Mouse (Mus musculus): ENCODE data around the gene Rcbtb2.

Gene Rcbtb2

DNA sequence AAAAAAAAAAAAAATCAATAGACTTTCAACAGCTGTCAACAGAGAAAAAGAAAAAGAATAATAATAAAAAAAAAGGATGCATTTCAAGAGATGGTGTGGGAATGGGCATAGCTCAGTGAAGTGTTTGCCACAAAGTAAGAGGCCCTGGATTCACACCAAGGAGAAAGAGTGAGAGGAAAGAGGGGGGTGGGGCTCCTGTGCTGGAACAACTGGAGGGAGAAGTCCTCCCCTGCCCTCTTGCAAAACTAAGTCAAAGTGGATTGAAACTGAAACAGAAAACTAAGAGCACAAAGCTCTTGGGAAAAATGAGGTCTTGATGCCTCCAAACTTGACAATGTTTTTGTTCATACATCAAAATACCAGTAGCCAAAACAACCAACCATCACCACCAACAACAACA, 86.4 kb downstream of the Rcbtb2 start:
- peak; percentile 98 for DNase-seq (ENCODE audit: low spot score)

GRCm38 (mm10) chr14:73210196-73210595, 87.4 kb downstream of the Rcbtb2 start:
- no peak for DNase-seq (ENCODE audit: low spot score)

GRCm38 (mm10) chr14:73211477-73211876, 88.6 kb downstream of the Rcbtb2 start:
- no peak for DNase-seq (ENCODE audit: low spot score)

DNA sequence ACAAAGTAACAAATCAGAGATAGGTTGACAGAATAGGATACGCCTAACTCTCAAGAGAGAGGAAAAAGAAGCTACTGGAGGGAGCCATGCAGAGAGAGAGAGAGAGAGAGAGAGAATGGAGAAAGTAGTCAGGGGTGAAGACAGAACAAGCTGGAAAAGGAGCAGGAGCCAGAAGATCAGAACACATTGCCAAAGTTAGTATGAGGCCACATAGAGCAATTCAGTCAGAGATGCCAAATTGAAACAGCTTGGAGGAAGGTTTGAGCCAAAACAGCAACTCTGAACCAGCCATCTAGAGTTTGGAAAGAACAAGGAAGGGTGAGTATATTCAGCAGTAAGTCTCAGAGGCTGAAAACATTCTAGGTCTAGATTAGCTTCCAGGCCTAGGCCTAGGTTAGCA, 94.2 kb downstream of the Rcbtb2 start:
- DNase-seq (ENCODE audit: low spot score), result peak; percentile 87

- DNase-seq (ENCODE audit: low spot score), result no peak
Observed at GRCm38 (mm10) chr14:73222316-73222970, 99.6 kb downstream of the Rcbtb2 start.

- no peak for DNase-seq (ENCODE audit: low spot score)
Observed at GRCm38 (mm10) chr14:73226346-73226745, 103.5 kb downstream of the Rcbtb2 start.

DNA sequence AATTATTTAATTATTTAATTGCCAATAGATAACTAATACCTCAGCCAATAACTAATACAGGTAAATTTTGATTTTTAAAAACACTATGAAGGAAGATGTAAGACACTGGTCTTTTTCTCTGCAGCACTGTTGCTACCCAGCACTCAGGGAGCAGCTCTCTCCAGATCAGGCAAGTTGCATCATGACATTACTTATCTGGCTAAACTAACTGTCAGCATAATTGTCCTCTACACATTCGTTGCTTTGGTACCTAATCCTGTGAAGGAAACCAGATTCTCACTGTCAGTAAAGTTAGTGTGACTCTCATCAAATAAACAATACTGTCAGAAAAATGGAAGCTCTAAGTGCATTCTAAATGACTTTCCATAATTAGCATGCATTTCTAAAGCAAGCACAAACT, 104.0 kb downstream of the Rcbtb2 start:
- peak; percentile 26 for DNase-seq (ENCODE audit: low spot score)

GRCm38 (mm10) chr14:73231286-73231982, 108.6 kb downstream of the Rcbtb2 start:
- peak; percentile 73 for DNase-seq (ENCODE audit: low spot score)

DNA sequence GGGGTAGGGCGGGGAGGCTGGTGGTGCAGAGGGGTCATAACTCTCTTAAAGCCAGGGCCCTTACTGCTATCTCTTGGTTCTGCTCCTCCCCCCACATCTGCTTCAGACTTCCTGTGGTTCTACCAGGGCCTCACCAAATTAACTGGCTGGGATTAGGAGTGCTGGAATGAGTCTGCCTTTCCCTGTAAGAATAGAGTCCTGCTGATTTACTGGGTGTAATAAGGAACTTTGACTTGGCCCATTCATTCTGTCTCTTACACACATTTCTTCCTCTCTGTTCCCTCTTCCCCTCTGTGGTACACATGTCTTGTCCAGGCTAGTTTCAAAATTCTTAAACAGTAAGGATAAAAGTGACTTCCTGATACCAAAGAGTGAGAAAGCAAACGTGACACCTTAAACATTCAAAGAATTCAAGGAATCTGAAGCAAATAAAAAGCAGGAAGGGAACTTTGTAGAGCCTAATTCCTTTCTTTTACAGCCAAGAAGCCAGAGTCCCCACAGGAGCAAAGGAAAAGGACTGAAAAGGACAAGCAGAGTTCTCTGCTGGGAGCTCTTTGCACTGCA, 111.7 kb downstream of the Rcbtb2 start:
- no peak for DNase-seq (ENCODE audit: low spot score)

DNA sequence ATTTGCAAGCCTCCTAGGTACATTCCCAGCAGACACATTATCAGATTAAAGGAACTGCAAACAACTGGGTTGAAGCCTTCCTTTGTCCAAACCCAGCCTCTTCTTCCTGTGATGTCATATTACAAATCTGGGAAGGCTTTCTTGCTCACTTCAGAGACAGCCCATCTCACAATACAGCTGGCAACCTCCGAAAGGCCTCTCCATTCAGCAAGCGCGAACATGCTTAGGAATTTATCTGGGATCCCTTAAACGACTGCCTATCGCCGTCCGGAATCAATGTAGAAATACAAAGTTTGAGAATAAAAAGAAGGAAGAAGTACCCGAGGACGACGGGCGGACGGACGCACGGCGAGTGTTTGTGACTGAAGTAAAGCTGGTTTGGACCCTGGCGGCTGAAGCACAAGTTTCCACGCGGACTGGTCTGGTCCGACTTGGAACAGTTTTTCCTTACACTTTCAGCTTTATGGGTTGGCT, 115.0 kb downstream of the Rcbtb2 start, which contains the start of gene Lpar6:
Gene Lpar6 (plus strand): TSS at position 48 of the 474 bp plus-strand sequence.
- DNase-seq (ENCODE audit: low spot score), result peak; percentile 90

DNA sequence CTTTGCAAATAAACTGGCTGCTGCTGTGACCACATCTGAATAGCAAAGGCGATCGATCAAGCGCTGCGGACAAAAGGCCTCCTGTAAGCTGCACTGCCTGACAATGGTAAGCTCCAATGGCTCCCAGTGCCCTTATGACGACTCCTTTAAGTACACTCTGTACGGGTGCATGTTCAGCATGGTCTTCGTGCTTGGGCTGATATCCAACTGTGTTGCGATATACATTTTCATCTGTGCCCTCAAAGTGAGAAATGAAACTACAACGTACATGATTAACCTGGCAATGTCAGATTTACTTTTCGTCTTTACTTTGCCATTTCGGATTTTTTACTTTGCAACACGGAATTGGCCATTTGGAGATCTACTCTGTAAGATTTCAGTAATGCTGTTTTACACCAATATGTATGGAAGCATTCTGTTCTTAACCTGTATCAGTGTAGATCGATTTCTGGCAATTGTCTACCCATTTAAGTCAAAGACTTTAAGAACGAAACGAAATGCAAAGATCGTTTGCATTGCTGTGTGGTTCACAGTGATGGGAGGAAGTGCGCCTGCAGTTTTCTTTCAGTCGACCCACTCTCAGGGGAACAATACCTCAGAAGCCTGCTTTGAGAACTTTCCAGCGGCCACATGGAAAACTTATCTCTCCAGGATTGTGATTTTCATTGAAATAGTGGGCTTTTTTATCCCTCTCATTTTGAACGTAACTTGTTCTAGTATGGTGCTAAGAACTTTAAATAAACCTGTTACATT, 115.8 kb downstream of the Rcbtb2 start:
- DNase-seq (ENCODE audit: low spot score), result peak; percentile 82

DNA sequence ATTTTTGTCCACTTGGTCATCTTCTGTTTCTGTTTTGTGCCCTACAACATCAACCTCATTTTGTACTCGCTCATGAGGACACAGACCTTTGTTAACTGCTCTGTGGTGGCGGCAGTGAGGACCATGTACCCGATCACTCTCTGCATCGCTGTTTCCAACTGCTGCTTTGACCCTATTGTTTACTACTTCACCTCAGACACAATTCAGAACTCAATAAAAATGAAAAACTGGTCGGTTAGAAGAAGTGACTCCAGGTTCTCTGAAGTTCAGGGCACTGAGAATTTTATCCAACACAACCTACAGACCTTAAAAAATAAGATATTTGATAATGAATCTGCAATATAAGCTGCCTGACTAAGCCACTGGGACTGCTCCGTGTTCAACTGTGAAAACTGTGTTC, 116.5 kb downstream of the Rcbtb2 start:
- peak; percentile 68 for DNase-seq (ENCODE audit: low spot score)

DNA sequence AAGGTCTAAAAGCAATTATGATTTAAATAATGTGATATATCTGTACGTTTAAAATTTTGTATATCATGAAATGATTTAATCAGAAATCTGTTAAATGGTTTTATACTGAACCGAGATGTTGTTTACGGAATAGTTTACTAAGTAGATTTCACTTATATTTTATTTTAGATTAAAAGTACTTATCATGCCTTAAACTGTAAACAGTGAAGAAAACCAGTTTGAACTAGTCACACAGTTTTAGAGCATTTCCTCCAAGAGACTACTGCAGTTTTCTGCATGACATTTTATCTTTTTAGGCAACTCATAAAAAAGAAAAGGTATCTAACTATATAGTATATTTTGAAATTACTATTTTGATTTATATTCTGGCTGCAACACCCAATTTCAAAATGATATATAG, 117.0 kb downstream of the Rcbtb2 start:
- no peak for DNase-seq (ENCODE audit: low spot score)

DNA sequence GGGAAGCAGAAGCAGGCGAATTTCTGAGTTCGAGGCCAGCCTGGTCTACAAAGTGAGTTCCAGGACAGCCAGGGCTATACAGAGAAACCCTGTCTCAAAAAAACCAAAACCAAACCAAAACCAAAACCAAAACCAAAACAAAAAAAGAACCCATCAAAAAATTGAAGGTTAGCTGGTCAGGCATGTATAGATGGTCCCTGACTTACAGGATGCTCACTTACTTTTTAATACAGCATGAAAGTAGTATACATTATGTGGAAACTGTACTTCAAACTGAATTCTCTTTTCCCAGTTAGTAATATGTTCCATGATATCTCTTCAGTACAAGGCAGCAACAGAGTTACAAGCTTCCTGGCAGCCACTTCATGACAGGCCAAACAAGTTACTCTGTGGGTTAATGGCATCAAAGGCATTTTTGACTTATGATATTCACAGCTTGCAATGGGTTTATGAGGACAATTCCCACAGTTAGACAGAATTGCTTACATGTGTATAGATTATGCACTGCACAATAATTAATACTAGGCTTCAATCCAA, 121.3 kb downstream of the Rcbtb2 start:
- no peak for DNase-seq (ENCODE audit: low spot score)

DNA sequence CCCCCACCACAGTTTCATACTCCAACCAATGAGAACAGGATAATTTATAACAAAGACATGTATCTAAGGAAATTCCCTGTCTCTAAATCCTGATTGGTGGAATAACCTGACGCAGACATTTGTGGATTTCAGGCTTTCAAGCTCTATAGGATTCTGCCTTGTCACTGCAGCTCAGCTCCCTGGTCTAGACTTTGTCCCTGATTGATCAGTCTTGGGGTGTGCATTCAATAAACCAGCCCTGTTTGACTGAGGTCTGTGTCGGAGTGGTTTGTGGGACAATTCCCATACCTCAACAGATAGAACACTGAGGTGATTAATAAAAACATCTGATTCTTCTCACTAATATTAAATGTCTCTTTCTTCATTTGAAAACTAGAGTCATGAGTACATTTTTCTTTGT, 127.2 kb downstream of the Rcbtb2 start:
- DNase-seq (ENCODE audit: low spot score), result no peak

- no peak for DNase-seq (ENCODE audit: low spot score)
Observed at GRCm38 (mm10) chr14:73252276-73252675, 129.4 kb downstream of the Rcbtb2 start.

GRCm38 (mm10) chr14:73253453-73254251, 130.8 kb downstream of the Rcbtb2 start:
- DNase-seq (ENCODE audit: low spot score), result peak; percentile 81

GRCm38 (mm10) chr14:73254412-73254811, 131.6 kb downstream of the Rcbtb2 start:
- no peak for DNase-seq (ENCODE audit: low spot score)

DNA sequence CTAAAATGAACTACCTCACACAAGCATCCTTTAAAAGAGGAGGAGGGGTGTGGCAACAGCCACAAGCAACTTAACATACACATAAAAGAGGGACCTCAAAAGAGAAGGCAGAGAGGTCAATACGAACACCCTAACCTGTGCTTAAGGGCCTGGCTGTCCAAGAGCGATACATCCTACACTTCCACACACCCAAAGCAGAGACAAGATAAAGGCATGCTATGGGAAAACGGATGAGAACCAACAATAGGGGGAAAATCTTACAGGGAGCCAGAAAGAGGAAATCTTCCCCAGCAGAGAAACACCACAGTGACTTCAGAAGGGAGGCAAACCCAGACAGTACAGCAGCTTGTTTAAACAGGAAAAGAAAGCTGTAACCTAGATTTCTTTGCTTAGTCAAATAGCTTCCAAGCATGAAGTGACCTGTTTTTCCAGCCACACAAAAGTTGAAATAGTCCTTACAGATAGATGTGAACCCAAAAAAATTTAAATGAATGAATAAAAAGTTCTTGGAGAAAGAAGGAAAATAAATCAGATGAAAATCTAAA, 132.7 kb downstream of the Rcbtb2 start:
- no peak for DNase-seq (ENCODE audit: low spot score)

- no peak for DNase-seq (ENCODE audit: low spot score)
Observed at GRCm38 (mm10) chr14:73257348-73257747, 134.5 kb downstream of the Rcbtb2 start.

All from adipocyte (in vitro differentiated cells).